ENCODE assay signal across 10 mouse cellular contexts in genomic region chr9:116919441-116920019, GRCm38 (mm10).
DNase-seq lines count a peak whose midpoint lies in the region; ATAC-seq lines count a peak whose summit lies in the region.
"Had no signal": no experiment of that assay in that cellular context is flagged by ENCODE, and none has a peak within 500 bp of the region (broad histone marks: within the 10 kb centered on the region; RNA-seq: fewer than 3 reads in every experiment).

No protein-coding gene starts in this region.

- no peak overlapping the region for H3K4me3 ChIP-seq in embryonic facial prominence, embryonic 13.5 days
- no peak overlapping the region for H3K4me3 ChIP-seq in hindbrain, embryonic 16.5 days (ENCODE audit: low read length)
- H3K4me3 ChIP-seq: heart, embryonic 15.5 days had no signal

- H3K4me2 ChIP-seq in embryonic facial prominence, embryonic 13.5 days: no peak overlapping the region
- H3K4me2 ChIP-seq in hindbrain, embryonic 16.5 days (ENCODE audit: low read length): no peak overlapping the region
- H3K4me2 ChIP-seq: heart, embryonic 15.5 days had no signal

- WGBS in embryonic facial prominence, embryonic 13.5 days: 35% methylated on average over 12 of the region's 12 CpGs
- 20% methylated on average over 12 of the region's 12 CpGs for WGBS in hindbrain, embryonic 16.5 days

- peak; percentile 3 to 4 for DNase-seq in layer of hippocampus, adult 8-10 months (ENCODE audit: low spot score in 2 of 2)
- DNase-seq in layer of hippocampus, adult 9-10 months (ENCODE audit: low spot score): no peak
- DNase-seq in retina, postnatal 1 day: peak; percentile 46
- DNase-seq in cerebellum, adult 18-20 months: no peak
- DNase-seq: kidney, postnatal 25 days had no signal

- peak; percentile 60; the same call in 1 of the 2 replicates for ATAC-seq in embryonic facial prominence, embryonic 13.5 days (ENCODE audit: insufficient number of reproducible peaks, insufficient read depth, low FRiP score, low TSS enrichment, low read depth)
- ATAC-seq in hindbrain, embryonic 16.5 days: peak; percentile 85
- no peak for ATAC-seq in inflammation-experienced regulatory T-cells, adult 6 months
- no peak for ATAC-seq in megakaryocyte-erythroid progenitor cell, adult 5-6 weeks (replicated peaks; ENCODE audit: low FRiP score, low TSS enrichment, poor library complexity, severe bottlenecking)

- H3K36me3 ChIP-seq in embryonic facial prominence, embryonic 13.5 days: no peaks in the 10 kb centered on the region
- no peaks in the 10 kb centered on the region for H3K36me3 ChIP-seq in hindbrain, embryonic 16.5 days (ENCODE audit: control insufficient read depth, insufficient read depth, low read length)
- H3K36me3 ChIP-seq: heart, embryonic 15.5 days had no signal

- no peak overlapping the region for H3K9ac ChIP-seq in embryonic facial prominence, embryonic 13.5 days
- no peak overlapping the region for H3K9ac ChIP-seq in hindbrain, embryonic 16.5 days (ENCODE audit: low read depth, low read length)
- H3K9ac ChIP-seq: heart, embryonic 15.5 days had no signal

- no peaks in the 10 kb centered on the region for H3K27me3 ChIP-seq in embryonic facial prominence, embryonic 13.5 days
- peaks cover 4% of the 10 kb centered on the region; the same call in 1 of the 2 replicates for H3K27me3 ChIP-seq in hindbrain, embryonic 16.5 days (replicated peaks; ENCODE audit: control insufficient read depth, insufficient read depth, low read length)
- H3K27me3 ChIP-seq: heart, embryonic 15.5 days had no signal

- peak overlapping the region; percentile 62; the same call in 1 of the 2 replicates for H3K27ac ChIP-seq in embryonic facial prominence, embryonic 13.5 days
- 0 out of 2 replicates have a peak overlapping the region, but pooled peaks have one; percentile 3 for H3K27ac ChIP-seq in hindbrain, embryonic 16.5 days (ENCODE audit: low read depth, low read length)
- H3K27ac ChIP-seq: heart, embryonic 15.5 days had no signal

- H3K4me1 ChIP-seq in embryonic facial prominence, embryonic 13.5 days: peaks cover 54% of the 10 kb centered on the region
- no peaks in the 10 kb centered on the region; the same call in 1 of the 2 replicates for H3K4me1 ChIP-seq in hindbrain, embryonic 16.5 days (ENCODE audit: control insufficient read depth, insufficient read depth, low read depth, low read length)
- H3K4me1 ChIP-seq: heart, embryonic 15.5 days had no signal

- H3K9me3 ChIP-seq in embryonic facial prominence, embryonic 13.5 days: no peaks in the 10 kb centered on the region
- H3K9me3 ChIP-seq in hindbrain, embryonic 16.5 days (ENCODE audit: control insufficient read depth, low read length): no peaks in the 10 kb centered on the region
- H3K9me3 ChIP-seq: heart, embryonic 15.5 days had no signal

Comparison
In these comparisons a context has a peak if more than half of its experiments do, and no peak if none do; other contexts are left out.
1. DNase-seq: peak in layer of hippocampus, adult 8-10 months (2 of 2) and retina, postnatal 1 day (single experiment); none in layer of hippocampus, adult 9-10 months (single experiment) and cerebellum, adult 18-20 months (0 of 2).
2. ATAC-seq: peak in embryonic facial prominence, embryonic 13.5 days (single experiment) and hindbrain, embryonic 16.5 days (single experiment); none in inflammation-experienced regulatory T-cells, adult 6 months (single experiment) and megakaryocyte-erythroid progenitor cell, adult 5-6 weeks (single experiment).